Mouse (Mus musculus) G1E (cell line): ENCODE data around the gene Galk1.

Experiments
- CTCF ChIP-seq: IDR thresholded peaks from 2 replicates; pipeline ENCODE4 v1.5.1; 2012; ENCODE audit warnings: low read depth, low read length, inconsistent platforms, mixed read lengths
- GATA1 ChIP-seq: IDR thresholded peaks from 2 replicates; pipeline ENCODE4 v1.6.1; 2012; ENCODE audit warnings: borderline replicate concordance, low read length, inconsistent platforms, mixed read lengths

- TF ChIP-seq CTCF (no peak), GATA1 (no peak)
Observed at GRCm38 (mm10) chr11:115975544-115975943, 37.0 kb downstream of the Galk1 start.
